Mouse (Mus musculus): ENCODE results near the gene Ggnbp2. TPM values are rescaled to one million over a fixed set of nuclear protein-coding genes. Genes with fewer than 3 reads are reported as not detected.
A peak's percentile ranks its signal among the peaks of the same experiment; 100 is the strongest.

Ggnbp2 gene
- polyA plus RNA-seq, 1 experiment from 2014 or later: 76.8 TPM

DNA sequence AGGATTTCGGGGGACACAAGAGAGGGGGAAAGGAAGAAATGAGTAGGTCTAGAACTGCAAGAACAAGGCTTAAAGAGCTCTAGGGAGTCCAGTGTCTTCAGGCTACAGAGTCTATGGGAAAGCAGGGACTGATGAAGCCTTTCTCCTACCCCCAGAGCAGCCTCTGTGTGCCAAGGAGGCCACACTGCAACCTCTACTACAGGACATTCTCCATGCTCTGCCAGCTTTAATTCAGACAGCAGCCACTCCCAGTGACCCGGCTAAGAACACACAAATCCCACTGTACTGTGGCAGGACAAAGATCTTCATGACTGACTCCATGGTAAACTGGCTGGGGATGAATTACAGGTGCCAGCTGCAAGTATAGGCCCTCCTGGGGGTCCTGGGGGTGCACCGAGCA, 36.5 kb upstream of the Ggnbp2 start:
- peaks cover 13% of the 10 kb centered on the region; the same call in 1 of the 2 replicates for H3K36me3 ChIP-seq (ENCODE audit: control insufficient read depth, insufficient read depth, low read length)
- no peak overlapping the region for H3K9ac ChIP-seq (ENCODE audit: low read depth, low read length)
- no peak for ATAC-seq
- H3K4me3 ChIP-seq (ENCODE audit: low read length): no peak overlapping the region
- no peak overlapping the region for H3K27ac ChIP-seq (ENCODE audit: low read length)
- no peaks in the 10 kb centered on the region for H3K27me3 ChIP-seq (replicated peaks; ENCODE audit: control insufficient read depth, insufficient read depth, low read length)
- no peaks in the 10 kb centered on the region for H3K9me3 ChIP-seq (ENCODE audit: control insufficient read depth, low read length)
- H3K4me1 ChIP-seq (ENCODE audit: control insufficient read depth, insufficient read depth, low read length): no peaks in the 10 kb centered on the region
- H3K4me2 ChIP-seq (ENCODE audit: low read depth, low read length): no peak overlapping the region
- WGBS: 68% methylated on average over 3 of the region's 3 CpGs

DNA sequence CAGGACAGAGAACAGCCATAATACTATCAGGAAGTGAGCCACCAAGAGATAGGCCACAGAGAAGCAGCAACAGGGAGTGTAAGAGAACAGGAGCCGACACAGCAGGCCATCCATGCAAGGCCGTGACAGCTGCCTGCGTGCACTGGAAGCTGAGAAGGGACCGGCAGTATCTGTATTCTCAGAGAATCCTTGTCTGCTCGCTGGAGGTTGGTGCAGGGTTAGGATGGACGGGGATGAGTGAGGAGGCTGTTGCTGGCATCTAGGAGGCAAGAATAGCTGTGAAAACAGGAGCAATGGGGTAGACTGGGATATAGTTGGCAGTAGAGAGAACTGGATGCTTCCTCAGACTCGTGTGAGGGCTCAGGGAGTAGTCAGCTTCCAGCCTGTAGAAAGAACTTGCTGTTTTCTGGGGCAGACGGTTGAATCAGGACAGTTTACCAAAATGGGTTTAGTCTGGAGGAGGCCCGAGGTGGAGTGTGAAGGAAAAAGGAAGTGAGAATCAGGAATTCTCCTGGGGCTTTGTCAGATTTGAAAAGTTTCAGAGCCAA, 34.1 kb upstream of the Ggnbp2 start:
- no peak overlapping the region for H3K4me3 ChIP-seq (ENCODE audit: low read length)
- ATAC-seq: no peak
- peaks cover 21% of the 10 kb centered on the region for H3K36me3 ChIP-seq (ENCODE audit: control insufficient read depth, insufficient read depth, low read length)
- H3K4me2 ChIP-seq (ENCODE audit: low read depth, low read length): no peak overlapping the region
- no peaks in the 10 kb centered on the region for H3K9me3 ChIP-seq (ENCODE audit: control insufficient read depth, low read length)
- no peak overlapping the region for H3K27ac ChIP-seq (ENCODE audit: low read length)
- WGBS: 80% methylated on average over 9 of the region's 9 CpGs
- H3K4me1 ChIP-seq (ENCODE audit: control insufficient read depth, insufficient read depth, low read length): no peaks in the 10 kb centered on the region
- no peaks in the 10 kb centered on the region for H3K27me3 ChIP-seq (replicated peaks; ENCODE audit: control insufficient read depth, insufficient read depth, low read length)
- H3K9ac ChIP-seq (ENCODE audit: low read depth, low read length): no peak overlapping the region

DNA sequence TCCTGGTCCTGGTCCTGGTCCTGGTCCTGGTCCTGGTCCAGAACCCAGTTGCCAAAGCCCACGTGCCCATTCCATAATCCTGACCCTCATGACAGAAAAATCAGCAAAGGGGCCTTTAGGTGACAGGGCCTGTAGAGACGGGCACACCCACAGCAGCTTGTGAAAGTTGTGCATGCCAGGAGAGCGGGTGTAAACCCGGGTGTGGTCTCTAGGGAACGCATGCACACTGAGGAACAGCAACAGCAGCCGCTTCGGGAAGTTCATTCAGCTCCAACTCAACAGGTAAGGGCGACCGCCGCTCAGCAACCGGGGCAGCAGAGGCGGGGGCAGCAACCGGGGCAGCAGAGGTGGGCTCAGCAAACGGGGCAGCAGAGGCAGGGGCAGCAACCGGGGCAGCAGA, 22.5 kb upstream of the Ggnbp2 start:
- Histone ChIP-seq H3K27ac (ENCODE audit: low read length) (no peak overlapping the region), H3K27me3 (replicated peaks; ENCODE audit: control insufficient read depth, insufficient read depth, low read length) (no peaks in the 10 kb centered on the region), H3K4me3 (ENCODE audit: low read length) (no peak overlapping the region), H3K36me3 (ENCODE audit: control insufficient read depth, insufficient read depth, low read length) (peaks cover 8% of the 10 kb centered on the region; the same call in 1 of the 2 replicates), H3K9me3 (ENCODE audit: control insufficient read depth, low read length) (no peaks in the 10 kb centered on the region), H3K4me1 (ENCODE audit: control insufficient read depth, insufficient read depth, low read length) (no peaks in the 10 kb centered on the region), H3K4me2 (ENCODE audit: low read depth, low read length) (no peak overlapping the region), H3K9ac (ENCODE audit: low read depth, low read length) (no peak overlapping the region)
- ATAC-seq: no peak
- WGBS: 81% methylated on average over 15 of the region's 15 CpGs

DNA sequence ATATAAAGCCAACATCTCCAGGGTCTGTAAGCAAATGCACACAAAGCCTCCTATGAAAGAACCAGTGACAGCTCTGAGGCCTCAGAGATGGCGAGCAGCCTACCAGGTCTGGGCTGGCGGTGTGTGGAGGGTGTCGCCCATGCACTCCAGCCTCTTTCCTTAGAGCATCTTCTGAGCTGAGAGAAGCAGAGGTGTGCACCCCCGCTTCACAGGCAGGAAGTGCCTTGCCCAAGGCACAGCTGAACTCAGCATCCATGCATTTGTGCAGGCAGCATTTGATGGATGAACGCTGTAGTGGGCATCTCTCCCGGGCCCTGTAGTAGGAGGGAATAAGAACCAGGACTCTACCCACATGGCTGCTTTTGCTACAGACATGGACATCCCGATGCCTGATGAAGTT, 21.1 kb upstream of the Ggnbp2 start:
- Histone ChIP-seq H3K4me2 (ENCODE audit: low read depth, low read length) (no peak overlapping the region), H3K9me3 (ENCODE audit: control insufficient read depth, low read length) (no peaks in the 10 kb centered on the region), H3K27ac (ENCODE audit: low read length) (no peak overlapping the region), H3K27me3 (replicated peaks; ENCODE audit: control insufficient read depth, insufficient read depth, low read length) (no peaks in the 10 kb centered on the region), H3K4me1 (ENCODE audit: control insufficient read depth, insufficient read depth, low read length) (no peaks in the 10 kb centered on the region), H3K4me3 (ENCODE audit: low read length) (no peak overlapping the region), H3K36me3 (ENCODE audit: control insufficient read depth, insufficient read depth, low read length) (peaks cover 4% of the 10 kb centered on the region; the same call in 1 of the 2 replicates), H3K9ac (ENCODE audit: low read depth, low read length) (no peak overlapping the region)
- ATAC-seq: no peak
- 91% methylated on average over 7 of the region's 7 CpGs for WGBS

DNA sequence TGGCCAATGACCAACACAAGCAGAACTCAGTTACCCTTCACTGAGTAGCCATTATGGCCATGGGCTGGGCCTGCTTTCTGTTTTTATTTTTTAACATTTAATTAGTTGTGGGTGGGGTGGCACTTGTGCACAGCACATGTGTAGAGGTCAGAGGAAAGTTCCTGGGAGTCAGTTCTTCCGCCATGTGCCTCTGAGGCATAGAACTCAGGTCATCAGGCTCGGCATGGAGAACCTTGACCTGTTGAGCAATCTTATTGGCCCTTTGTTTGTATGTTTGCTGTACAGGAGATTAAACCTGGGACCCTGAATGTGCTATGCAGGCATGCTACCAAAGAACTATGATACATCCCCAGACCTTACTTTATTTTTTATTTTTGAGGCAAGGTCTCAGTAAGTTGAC, 18.9 kb upstream of the Ggnbp2 start:
- H3K36me3 ChIP-seq (ENCODE audit: control insufficient read depth, insufficient read depth, low read length): peaks cover 1% of the 10 kb centered on the region; the same call in 1 of the 2 replicates
- H3K4me2 ChIP-seq (ENCODE audit: low read depth, low read length): no peak overlapping the region

DNA sequence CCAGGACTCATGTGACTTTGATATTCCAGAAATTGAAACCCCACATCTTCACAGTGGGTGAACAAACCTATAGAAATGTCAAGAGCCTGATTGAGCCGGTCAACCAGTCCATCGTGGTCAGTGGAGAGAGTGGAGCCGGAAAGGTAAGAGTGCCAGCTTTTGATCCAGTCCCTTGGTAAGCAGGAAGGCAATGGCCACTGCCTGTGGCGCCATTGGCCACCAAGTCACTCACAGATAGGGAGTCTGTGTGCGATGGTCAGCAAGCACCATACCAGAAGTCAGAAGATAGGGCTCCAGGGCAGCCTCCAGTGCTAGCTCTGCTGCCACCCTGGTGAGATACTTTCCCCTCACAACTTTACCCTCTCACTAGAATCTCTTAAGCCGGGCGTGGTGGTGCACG, 17.4 kb upstream of the Ggnbp2 start:
- no peak for ATAC-seq
- H3K4me1 ChIP-seq (ENCODE audit: control insufficient read depth, insufficient read depth, low read length): peaks cover 7% of the 10 kb centered on the region; the same call in 1 of the 2 replicates
- no peaks in the 10 kb centered on the region for H3K36me3 ChIP-seq (ENCODE audit: control insufficient read depth, insufficient read depth, low read length)
- H3K9me3 ChIP-seq (ENCODE audit: control insufficient read depth, low read length): no peaks in the 10 kb centered on the region
- no peak overlapping the region for H3K9ac ChIP-seq (ENCODE audit: low read depth, low read length)
- H3K4me3 ChIP-seq (ENCODE audit: low read length): no peak overlapping the region
- 97% methylated on average over 8 of the region's 8 CpGs for WGBS
- H3K4me2 ChIP-seq (ENCODE audit: low read depth, low read length): no peak overlapping the region
- no peak overlapping the region for H3K27ac ChIP-seq (ENCODE audit: low read length)
- no peaks in the 10 kb centered on the region for H3K27me3 ChIP-seq (replicated peaks; ENCODE audit: control insufficient read depth, insufficient read depth, low read length)

More for the DNA sequence above, 18.9 kb upstream of the Ggnbp2 start:
- peaks cover 7% of the 10 kb centered on the region; the same call in 1 of the 2 replicates for H3K4me1 ChIP-seq (ENCODE audit: control insufficient read depth, insufficient read depth, low read length)
- ATAC-seq: no peak
- no peak overlapping the region for H3K9ac ChIP-seq (ENCODE audit: low read depth, low read length)
- H3K27ac ChIP-seq (ENCODE audit: low read length): no peak overlapping the region
- WGBS: 90% methylated on average over 2 of the region's 2 CpGs
- H3K27me3 ChIP-seq (replicated peaks; ENCODE audit: control insufficient read depth, insufficient read depth, low read length): no peaks in the 10 kb centered on the region
- H3K4me3 ChIP-seq (ENCODE audit: low read length): no peak overlapping the region
- no peaks in the 10 kb centered on the region for H3K9me3 ChIP-seq (ENCODE audit: control insufficient read depth, low read length)

DNA sequence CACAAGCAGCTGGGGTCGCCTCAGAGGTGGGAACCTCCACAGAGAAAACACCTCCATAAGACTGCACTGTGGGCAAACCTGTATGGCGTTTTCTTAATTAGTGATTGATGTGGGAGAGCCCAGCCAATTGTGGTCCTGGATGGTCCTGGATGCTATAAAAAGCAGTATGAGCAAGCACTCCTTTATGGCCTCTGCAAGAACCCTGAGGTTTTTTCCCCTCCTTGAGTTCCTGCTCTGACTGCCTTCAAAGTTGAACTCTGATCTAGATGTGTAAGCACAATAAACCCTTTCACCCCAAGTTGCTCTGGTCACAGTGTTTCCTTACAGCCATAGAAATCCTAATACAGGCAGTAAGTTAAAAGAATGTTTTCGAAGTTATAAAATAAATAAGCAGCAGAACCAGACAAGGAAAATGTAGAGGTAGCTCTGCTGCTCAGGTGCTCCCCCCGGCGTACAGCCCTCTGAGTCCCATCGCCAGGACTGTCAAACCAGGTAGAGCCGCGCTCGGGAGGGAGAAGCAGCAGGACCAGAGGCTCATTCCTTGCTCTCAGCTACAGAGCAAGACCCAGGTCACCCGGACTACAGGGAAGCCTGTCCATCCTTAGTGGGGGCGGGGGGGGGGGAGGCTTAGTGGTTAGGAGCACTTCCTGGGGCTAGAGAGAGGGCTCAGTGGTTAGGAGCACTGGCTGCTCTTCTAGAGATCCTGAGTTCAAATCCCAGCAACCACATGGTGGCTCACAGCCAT, 16.3 kb upstream of the Ggnbp2 start:
- no peaks in the 10 kb centered on the region for H3K27me3 ChIP-seq (replicated peaks; ENCODE audit: control insufficient read depth, insufficient read depth, low read length)
- H3K4me1 ChIP-seq (ENCODE audit: control insufficient read depth, insufficient read depth, low read length): peaks cover 7% of the 10 kb centered on the region; the same call in 1 of the 2 replicates
- ATAC-seq: peak; percentile 92
- peak overlapping the region; percentile 85 for H3K27ac ChIP-seq (ENCODE audit: low read length)
- H3K36me3 ChIP-seq (ENCODE audit: control insufficient read depth, insufficient read depth, low read length): no peaks in the 10 kb centered on the region
- 74% methylated on average over 11 of the region's 11 CpGs for WGBS
- H3K9me3 ChIP-seq (ENCODE audit: control insufficient read depth, low read length): no peaks in the 10 kb centered on the region
- H3K9ac ChIP-seq (ENCODE audit: low read depth, low read length): no peak overlapping the region
- no peak overlapping the region for H3K4me3 ChIP-seq (ENCODE audit: low read length)
- H3K4me2 ChIP-seq (ENCODE audit: low read depth, low read length): no peak overlapping the region

DNA sequence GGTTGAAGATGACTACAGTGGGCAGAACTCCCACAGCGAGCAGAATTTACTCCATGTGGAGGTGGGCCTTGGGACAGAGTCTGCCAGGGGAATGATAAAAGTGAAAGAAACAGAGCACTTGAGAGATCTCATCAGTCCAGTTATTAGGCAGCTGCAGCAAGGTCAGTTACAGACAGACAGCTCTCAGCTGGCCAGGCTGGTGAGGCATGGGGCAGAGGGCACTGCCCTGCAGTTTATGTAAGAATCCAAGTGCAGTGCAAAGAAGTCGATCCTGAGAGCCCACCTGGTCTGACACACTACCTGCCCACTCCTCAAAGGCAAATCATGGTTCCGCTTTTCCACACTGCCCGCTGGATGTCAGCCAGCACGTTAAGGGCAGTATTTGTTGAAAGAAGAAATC, 15.6 kb upstream of the Ggnbp2 start:
- H3K36me3 ChIP-seq (ENCODE audit: control insufficient read depth, insufficient read depth, low read length): no peaks in the 10 kb centered on the region
- peaks cover 10% of the 10 kb centered on the region for H3K4me1 ChIP-seq (ENCODE audit: control insufficient read depth, insufficient read depth, low read length)
- WGBS: 80% methylated on average over 5 of the region's 5 CpGs
- H3K9me3 ChIP-seq (ENCODE audit: control insufficient read depth, low read length): no peaks in the 10 kb centered on the region
- H3K27me3 ChIP-seq (replicated peaks; ENCODE audit: control insufficient read depth, insufficient read depth, low read length): no peaks in the 10 kb centered on the region
- H3K9ac ChIP-seq (ENCODE audit: low read depth, low read length): no peak overlapping the region
- peak overlapping the region; percentile 85 for H3K27ac ChIP-seq (ENCODE audit: low read length)
- no peak for ATAC-seq
- H3K4me3 ChIP-seq (ENCODE audit: low read length): no peak overlapping the region
- H3K4me2 ChIP-seq (ENCODE audit: low read depth, low read length): no peak overlapping the region

DNA sequence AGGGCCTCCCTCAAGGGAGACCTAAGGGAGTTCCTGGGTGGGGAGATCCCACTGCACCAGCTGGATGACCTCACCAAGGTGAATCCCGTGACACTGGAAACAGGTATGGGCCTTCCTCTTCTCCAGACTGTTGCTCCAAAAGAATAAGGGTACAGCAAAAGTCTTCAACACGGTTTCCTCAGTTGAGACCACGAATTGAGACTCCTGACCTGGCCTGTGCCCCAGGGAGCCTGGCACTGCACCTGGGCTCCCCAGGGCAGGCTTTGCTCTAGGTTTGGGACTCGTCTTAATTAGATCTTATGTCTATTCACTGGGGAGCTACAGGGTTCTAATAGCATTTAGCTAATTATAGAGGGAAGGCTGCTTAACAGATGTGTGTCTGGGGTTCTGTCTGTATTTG, 14.6 kb upstream of the Ggnbp2 start:
- H3K4me1 ChIP-seq (ENCODE audit: control insufficient read depth, insufficient read depth, low read length): peaks cover 15% of the 10 kb centered on the region
- no peak overlapping the region for H3K9ac ChIP-seq (ENCODE audit: low read depth, low read length)
- no peaks in the 10 kb centered on the region for H3K9me3 ChIP-seq (ENCODE audit: control insufficient read depth, low read length)
- H3K4me3 ChIP-seq (ENCODE audit: low read length): no peak overlapping the region
- no peak overlapping the region for H3K27ac ChIP-seq (ENCODE audit: low read length)
- no peaks in the 10 kb centered on the region for H3K27me3 ChIP-seq (replicated peaks; ENCODE audit: control insufficient read depth, insufficient read depth, low read length)
- no peaks in the 10 kb centered on the region for H3K36me3 ChIP-seq (ENCODE audit: control insufficient read depth, insufficient read depth, low read length)
- no peak for ATAC-seq
- no peak overlapping the region for H3K4me2 ChIP-seq (ENCODE audit: low read depth, low read length)
- 85% methylated on average over 4 of the region's 4 CpGs for WGBS

Data from intestine, embryonic 16.5 days (tissue).